Mouse (Mus musculus) kidney, embryonic 16.5 days (tissue): Measurements from ENCODE around the gene Fut7. TPM values are rescaled to one million over a fixed set of nuclear protein-coding genes. Genes with fewer than 3 reads are reported as not detected.
A peak's percentile ranks its signal among the peaks of the same experiment; 100 is the strongest.

Experiments
- ATAC-seq: fragments of 200-750 bp; cut with Nextera tagmentation; 2 replicates; pipeline ENCODE4 v1.8.0; 2017; ENCODE audit warnings: moderate TSS enrichment; ENCODE audit not compliant: low FRiP score, low TSS enrichment
- H3K27ac ChIP-seq: fragments of 300-500 bp; sonication (generic); 2 replicates; pipeline ENCODE4 v1.5.1; 2014; ENCODE audit warnings: low read length
- H3K27me3 ChIP-seq: fragments of 300-500 bp; sonication (generic); 2 replicates; pipeline ENCODE4 v1.6.1; 2014; ENCODE audit warnings: low read length, control low read depth, mixed read lengths; ENCODE audit not compliant: insufficient read depth
- H3K36me3 ChIP-seq: fragments of 300-500 bp; sonication (generic); 2 replicates; pipeline ENCODE4 v1.6.1; 2014; ENCODE audit warnings: low read length, control low read depth, mixed read lengths; ENCODE audit not compliant: insufficient read depth
- H3K4me1 ChIP-seq: fragments of 300-500 bp; sonication (generic); 2 replicates; pipeline ENCODE4 v1.6.1; 2014; ENCODE audit warnings: low read length, control low read depth, mixed read lengths; ENCODE audit not compliant: insufficient read depth
- H3K4me2 ChIP-seq: fragments of 300-500 bp; sonication (generic); replicated peaks from 2 replicates; pipeline ENCODE4 v1.6.1; 2014; ENCODE audit warnings: low read depth, low read length
- H3K4me3 ChIP-seq: fragments of 300-500 bp; sonication (generic); 2 replicates; pipeline ENCODE4 v1.5.1; 2014; ENCODE audit warnings: mild to moderate bottlenecking, low read length
- H3K9ac ChIP-seq: fragments of 300-500 bp; sonication (generic); replicated peaks from 2 replicates; pipeline ENCODE4 v1.6.1; 2014; ENCODE audit warnings: low read length
- H3K9me3 ChIP-seq: fragments of 300-500 bp; sonication (generic); 2 replicates; pipeline ENCODE4 v1.6.1; 2016; ENCODE audit warnings: low read length, control low read depth
- WGBS: fragments of 180-500 bp; shearing (Covaris S2); extraction: QIAGEN DNeasy Blood & Tissue Kit; methylation state at CpG from one replicate; pipeline ENCODE4 v1.1.7; 2014; 5-methylcytosine and 5-hydroxymethylcytosine counted together
- polyA plus RNA-seq: library from polyadenylated mRNA; unstranded; fragments of >200 nt; fragmentation: Nextera tagmentation; extraction: Ambion mirVana; gene quantifications from 2 replicates; pipeline ENCODE4 v1.2.1, GENCODE M21; 2015

The Fut7 gene
- polyA plus RNA-seq, 1 experiment from 2014 or later: not detected

DNA sequence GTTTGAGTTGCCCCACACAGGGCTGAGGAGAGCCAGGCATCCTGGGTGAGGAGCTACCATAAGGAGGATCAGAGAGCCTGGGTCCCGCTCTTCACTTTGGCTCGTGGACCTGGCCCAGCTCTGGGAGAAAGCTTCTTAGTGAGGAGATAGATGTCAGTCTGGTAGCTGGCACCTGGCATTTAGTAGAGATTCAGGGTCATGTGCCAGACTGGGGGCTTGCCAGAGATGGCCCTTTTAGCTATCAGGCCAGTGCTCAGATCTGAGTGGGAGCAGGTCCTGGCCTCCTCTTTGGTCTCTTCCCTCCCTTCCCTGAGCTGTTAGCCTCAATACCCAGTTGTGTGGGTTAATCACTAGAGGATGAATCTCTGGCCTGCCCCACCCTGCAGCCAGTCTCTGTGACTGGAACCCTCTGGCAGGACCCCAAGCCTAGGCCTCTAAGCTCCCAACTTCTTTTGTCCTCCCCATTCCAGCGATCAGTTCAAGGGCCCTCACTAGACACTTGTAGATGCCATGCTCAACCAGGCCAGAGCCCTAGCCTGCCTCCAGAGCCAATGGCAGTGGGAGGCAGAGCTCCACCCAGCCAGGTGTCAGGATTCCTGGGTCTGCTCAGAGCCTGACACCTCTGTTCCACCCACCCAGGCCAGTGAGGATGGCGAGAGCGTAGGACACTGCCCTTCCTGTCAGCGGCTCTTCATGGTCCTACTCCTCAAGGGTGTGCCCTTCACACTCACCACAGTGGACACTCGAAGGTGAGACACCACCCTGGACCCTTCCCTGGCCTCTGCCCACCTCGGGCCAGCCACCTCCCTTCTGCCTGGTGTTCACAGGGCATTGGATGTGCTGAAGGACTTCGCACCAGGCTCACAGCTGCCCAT lies 34.2 kb downstream of the Fut7 start:
- no peak overlapping the region for H3K4me3 ChIP-seq
- no peak overlapping the region for H3K4me2 ChIP-seq
- H3K9ac ChIP-seq: no peak overlapping the region
- ATAC-seq: no peak
- peaks cover 13% of the 10 kb centered on the region for H3K4me1 ChIP-seq
- no peaks in the 10 kb centered on the region for H3K36me3 ChIP-seq
- 82% methylated on average over 9 of the region's 9 CpGs for WGBS
- no peaks in the 10 kb centered on the region for H3K9me3 ChIP-seq
- H3K27ac ChIP-seq: no peak overlapping the region
- H3K27me3 ChIP-seq: no peaks in the 10 kb centered on the region

- Histone ChIP-seq H3K4me3 (no peak overlapping the region), H3K9me3 (no peaks in the 10 kb centered on the region), H3K9ac (no peak overlapping the region), H3K27ac (no peak overlapping the region), H3K27me3 (no peaks in the 10 kb centered on the region), H3K4me1 (peaks cover 13% of the 10 kb centered on the region), H3K36me3 (no peaks in the 10 kb centered on the region), H3K4me2 (no peak overlapping the region)
- ATAC-seq: no peak
- 73% methylated on average over 5 of the region's 5 CpGs for WGBS
Observed at GRCm38 (mm10) chr2:25458911-25459310, 35.8 kb downstream of the Fut7 start.

- ATAC-seq: peak; percentile 4; the same call in 1 of the 2 replicates
- peaks cover 13% of the 10 kb centered on the region for H3K4me1 ChIP-seq
- H3K4me2 ChIP-seq: peak overlapping the region; percentile 87
- WGBS: 33% methylated on average over 5 of the region's 5 CpGs
- H3K36me3 ChIP-seq: no peaks in the 10 kb centered on the region
- no peaks in the 10 kb centered on the region for H3K9me3 ChIP-seq
- H3K9ac ChIP-seq: peak overlapping the region; percentile 85
- H3K27ac ChIP-seq: peak overlapping the region; percentile 90
- H3K27me3 ChIP-seq: no peaks in the 10 kb centered on the region
- peak overlapping the region; percentile 85 for H3K4me3 ChIP-seq
Observed at GRCm38 (mm10) chr2:25460135-25460534, 37.1 kb downstream of the Fut7 start.

DNA sequence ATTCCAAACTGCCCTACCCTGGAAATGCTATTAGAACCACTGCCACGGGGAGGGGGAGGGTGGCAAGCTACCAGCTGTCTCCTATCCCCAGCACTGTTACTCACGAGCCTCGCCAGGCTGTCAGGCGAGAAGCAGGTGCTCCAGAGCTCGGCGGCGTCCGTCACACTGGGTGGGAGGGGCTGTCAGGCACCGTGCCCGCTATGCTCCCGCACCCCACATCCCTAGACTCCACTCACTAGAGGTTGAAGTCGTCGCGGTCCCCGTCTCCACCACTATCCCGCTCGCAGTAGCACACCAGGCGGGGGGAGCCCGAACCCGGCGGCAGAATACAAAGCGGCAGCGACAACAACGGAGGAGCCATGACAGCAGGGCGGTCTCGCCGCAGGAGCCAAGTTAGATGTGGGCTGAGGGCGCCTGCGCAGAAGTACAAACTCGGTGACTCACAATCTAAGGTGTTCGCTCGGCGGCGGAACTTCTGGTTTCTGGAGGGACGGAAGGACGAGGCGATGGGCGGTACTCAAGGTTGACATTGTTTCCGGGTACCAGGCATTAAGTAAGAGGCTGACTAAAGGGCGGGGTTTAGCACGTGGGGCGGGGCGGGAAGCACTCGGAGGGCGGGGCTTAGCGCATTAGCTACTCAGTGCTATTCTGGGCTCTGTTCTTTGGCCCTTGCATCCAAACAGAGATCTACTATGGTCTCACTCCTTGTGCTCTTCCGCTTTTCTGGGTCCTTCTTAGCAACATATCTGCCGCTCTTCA lies 37.7 kb downstream of the Fut7 start, which contains the start of gene Paxx:
TSS of gene Paxx (minus strand) at position 544 of the 759 bp plus-strand sequence.
- H3K9me3 ChIP-seq: no peaks in the 10 kb centered on the region
- peak within 1 kb of the TSS; percentile 85 for H3K4me3 ChIP-seq
- peak within 1 kb of the TSS; percentile 87 for H3K4me2 ChIP-seq
- H3K27me3 ChIP-seq: no peaks in the 10 kb centered on the region
- peak within 1 kb of the TSS; percentile 85 for H3K9ac ChIP-seq
- H3K36me3 ChIP-seq: no peaks in the 10 kb centered on the region
- under 1% methylated on average over 48 of the region's 48 CpGs for WGBS
- H3K4me1 ChIP-seq: peaks cover 15% of the 10 kb centered on the region
- H3K27ac ChIP-seq: peak within 1 kb of the TSS; percentile 90
- ATAC-seq: peak; percentile 94

DNA sequence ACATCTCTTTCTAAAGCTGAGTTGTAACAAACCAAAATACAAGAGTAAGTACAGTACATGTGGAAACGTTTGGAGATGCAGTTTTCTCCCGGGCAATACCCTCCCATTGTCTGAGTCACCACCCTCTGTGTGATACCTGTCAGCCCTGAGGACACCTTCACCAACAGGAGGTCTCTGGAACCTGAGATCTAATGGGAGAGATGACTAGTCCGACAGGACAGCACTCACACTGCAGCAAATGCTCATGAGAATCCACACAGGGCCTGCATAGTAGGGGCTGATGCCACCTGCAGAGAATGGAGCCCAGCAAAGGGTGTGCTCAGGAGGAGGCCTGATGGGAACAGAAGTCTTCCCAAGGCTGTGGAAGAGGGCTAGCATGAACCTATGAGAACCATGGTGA lies 38.3 kb downstream of the Fut7 start:
- Histone ChIP-seq H3K4me1 (peaks cover 17% of the 10 kb centered on the region), H3K27ac (peak overlapping the region; percentile 76; the same call in 1 of the 2 replicates), H3K9ac (peak overlapping the region; percentile 85), H3K9me3 (no peaks in the 10 kb centered on the region), H3K4me3 (peak overlapping the region; percentile 85), H3K27me3 (no peaks in the 10 kb centered on the region), H3K4me2 (peak overlapping the region; percentile 87), H3K36me3 (no peaks in the 10 kb centered on the region)
- WGBS: 21% methylated on average over 3 of the region's 3 CpGs
- no peak for ATAC-seq

GRCm38 (mm10) chr2:25463630-25464029 lies 40.6 kb downstream of the Fut7 start:
- Histone ChIP-seq H3K27me3 (no peaks in the 10 kb centered on the region), H3K4me1 (peaks cover 20% of the 10 kb centered on the region), H3K27ac (no peak overlapping the region), H3K9ac (no peak overlapping the region), H3K9me3 (no peaks in the 10 kb centered on the region), H3K4me3 (no peak overlapping the region), H3K36me3 (no peaks in the 10 kb centered on the region), H3K4me2 (no peak overlapping the region)
- ATAC-seq: no peak
- 86% methylated on average over 3 of the region's 3 CpGs for WGBS

DNA sequence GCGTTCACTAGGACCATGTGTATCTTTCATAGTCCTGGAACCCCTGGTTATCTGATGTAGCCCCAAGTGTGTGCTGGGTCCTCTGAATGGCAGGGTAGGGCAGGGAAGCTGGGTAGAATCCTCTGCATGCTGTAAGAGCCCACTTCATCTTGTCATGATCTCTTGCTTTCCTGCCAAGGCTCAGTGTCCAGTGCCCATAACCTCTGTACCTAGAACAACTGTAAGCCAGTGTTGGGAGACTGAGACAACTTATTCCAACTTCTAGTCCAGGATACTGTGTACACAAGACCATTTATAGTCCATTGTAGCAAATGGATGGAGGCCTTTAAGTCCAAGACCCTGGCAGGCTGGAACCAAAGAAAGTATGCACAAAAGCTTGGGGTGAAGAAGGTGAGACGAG lies 42.2 kb downstream of the Fut7 start:
- Histone ChIP-seq H3K27ac (no peak overlapping the region), H3K9ac (no peak overlapping the region), H3K9me3 (no peaks in the 10 kb centered on the region), H3K4me2 (no peak overlapping the region), H3K4me1 (peaks cover 15% of the 10 kb centered on the region), H3K27me3 (no peaks in the 10 kb centered on the region), H3K4me3 (no peak overlapping the region), H3K36me3 (no peaks in the 10 kb centered on the region)
- no peak for ATAC-seq
- WGBS: 76% methylated on average over 2 of the region's 2 CpGs

GRCm38 (mm10) chr2:25465816-25466635 lies 43.0 kb downstream of the Fut7 start:
- Histone ChIP-seq H3K27ac (no peak overlapping the region), H3K4me1 (peaks cover 13% of the 10 kb centered on the region), H3K4me3 (no peak overlapping the region), H3K4me2 (no peak overlapping the region), H3K9ac (no peak overlapping the region), H3K9me3 (no peaks in the 10 kb centered on the region), H3K27me3 (no peaks in the 10 kb centered on the region), H3K36me3 (no peaks in the 10 kb centered on the region)
- 44% methylated on average over 10 of the region's 10 CpGs for WGBS
- no peak for ATAC-seq

DNA sequence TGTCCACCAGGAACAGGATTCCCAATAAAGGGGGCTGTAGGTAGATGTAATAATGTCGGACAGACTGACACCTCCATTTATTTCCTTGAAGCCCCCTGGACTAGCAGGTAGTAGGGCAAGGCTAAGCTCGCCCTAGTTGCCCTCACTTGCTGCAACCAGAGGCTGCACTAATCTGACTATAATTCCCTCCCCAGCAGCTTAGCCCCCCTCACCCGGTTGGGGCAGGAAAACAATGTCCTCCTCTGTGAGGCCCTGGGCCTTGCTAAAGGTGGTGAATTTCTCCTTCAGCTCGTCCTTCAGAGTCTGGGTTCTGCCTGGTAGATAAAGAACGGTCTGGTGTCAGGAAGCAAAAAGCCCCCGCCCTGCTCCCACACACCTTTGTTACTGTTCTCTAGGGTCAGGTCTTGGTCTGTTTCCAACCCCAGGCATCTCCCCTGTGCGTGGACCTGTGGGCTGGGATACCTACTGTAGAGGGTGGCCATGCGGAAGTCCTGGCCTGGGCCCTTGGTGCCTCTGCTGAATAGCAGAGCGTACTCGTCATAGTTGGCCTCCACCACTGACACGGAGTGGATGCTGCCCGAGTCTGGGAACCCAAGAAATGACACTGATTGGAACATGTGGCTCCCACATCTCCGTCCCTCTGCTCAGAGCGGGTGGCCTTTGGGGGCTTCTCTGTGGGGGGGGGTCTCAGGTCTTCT lies 44.7 kb downstream of the Fut7 start:
- 78% methylated on average over 14 of the region's 14 CpGs for WGBS
- no peak overlapping the region for H3K4me3 ChIP-seq
- ATAC-seq: no peak

More for the DNA sequence above, 44.7 kb downstream of the Fut7 start:
- Histone ChIP-seq H3K4me2 (no peak overlapping the region), H3K27me3 (no peaks in the 10 kb centered on the region), H3K9ac (no peak overlapping the region), H3K4me1 (peaks cover 10% of the 10 kb centered on the region; the same call in 1 of the 2 replicates), H3K9me3 (no peaks in the 10 kb centered on the region), H3K27ac (no peak overlapping the region), H3K36me3 (no peaks in the 10 kb centered on the region)
